Mouse (Mus musculus): Measurements from ENCODE around the gene Cdh20.

DNA sequence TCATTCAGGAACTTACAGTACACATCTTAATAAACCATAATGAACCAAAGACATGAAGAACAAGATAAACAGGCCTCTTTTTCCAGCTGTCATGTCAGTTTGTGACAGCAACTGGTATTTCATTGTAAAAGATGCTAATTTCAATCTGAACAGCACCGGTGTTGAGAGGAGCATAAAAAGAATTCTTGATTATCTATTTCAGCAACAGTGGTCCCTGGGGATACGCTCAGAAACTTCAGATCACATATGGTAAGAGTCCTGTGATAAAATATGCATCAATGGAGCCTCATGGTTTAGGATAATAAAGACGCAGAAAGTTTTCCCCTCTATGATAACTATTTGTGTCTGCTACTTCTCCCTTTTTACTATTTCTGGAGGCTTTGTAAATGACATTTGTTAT is 25.2 kb downstream of the Cdh20 start:
- no peak for TF ChIP-seq CTCF (IDR thresholded peaks at IDR 0.05; ENCODE audit: borderline replicate concordance, control insufficient read depth, extremely low read depth, insufficient read depth, low read length, poor library complexity)
- no peak for TF ChIP-seq POLR2A (IDR thresholded peaks at IDR 0.05; ENCODE audit: control insufficient read depth, extremely low read depth, insufficient read depth, low read length, poor library complexity)
